Mouse (Mus musculus) kidney, postnatal 0 days (tissue): Measurements from ENCODE around the gene Mlxip. TPM values are rescaled to one million over a fixed set of nuclear protein-coding genes. Genes with fewer than 3 reads are reported as not detected.

Source experiments
- ATAC-seq: fragments of 200-750 bp; cut with Nextera tagmentation; replicated peaks from 2 replicates; pipeline ENCODE4 v1.8.0; 2017; ENCODE audit warnings: low read depth, moderate number of reproducible peaks, moderate TSS enrichment, moderate library complexity; ENCODE audit not compliant: low FRiP score
- DNase-seq: peaks from one replicate; pipeline ENCODE4 v3.0.0-alpha.2; 2016; ENCODE audit warnings: low spot score
- H3K27ac ChIP-seq: fragments of 300-500 bp; sonication (generic); 2 replicates; pipeline ENCODE4 v1.5.1; 2014; ENCODE audit warnings: mild to moderate bottlenecking
- H3K27me3 ChIP-seq: fragments of 300-500 bp; sonication (generic); 2 replicates; pipeline ENCODE4 v1.6.1; 2014; ENCODE audit warnings: low read length, mixed read lengths; ENCODE audit not compliant: insufficient read depth
- H3K36me3 ChIP-seq: fragments of 300-500 bp; sonication (generic); 2 replicates; pipeline ENCODE4 v1.6.1; 2014; ENCODE audit warnings: low read length, mixed read lengths; ENCODE audit not compliant: insufficient read depth
- H3K4me1 ChIP-seq: fragments of 300-500 bp; sonication (generic); replicated peaks from 2 replicates; pipeline ENCODE4 v1.6.1; 2014; ENCODE audit warnings: antibody characterized with exemption, low read length, mixed read lengths; ENCODE audit not compliant: insufficient read depth
- H3K4me2 ChIP-seq: fragments of 300-500 bp; sonication (generic); 2 replicates; pipeline ENCODE4 v1.6.1; 2014; ENCODE audit warnings: mild to moderate bottlenecking, low read length, moderate library complexity, mixed read lengths
- H3K4me3 ChIP-seq: fragments of 300-500 bp; sonication (generic); replicated peaks from 2 replicates; pipeline ENCODE4 v1.5.1; 2014; ENCODE audit warnings: low read depth, low read length
- H3K9ac ChIP-seq: fragments of 300-500 bp; sonication (generic); 2 replicates; pipeline ENCODE4 v1.6.1; 2014; ENCODE audit warnings: low read depth, low read length
- H3K9me3 ChIP-seq: fragments of 300-500 bp; sonication (generic); replicated peaks from 2 replicates; pipeline ENCODE4 v1.6.1; 2016; ENCODE audit warnings: low read length, inconsistent platforms, mixed read lengths
- CTCF ChIP-seq: IDR thresholded peaks from 2 replicates; pipeline ENCODE4 v1.5.1; 2016; ENCODE audit warnings: antibody characterized with exemption, low read depth, mild to moderate bottlenecking, moderate library complexity
- WGBS: fragments of 180-500 bp; shearing (Covaris S2); extraction: QIAGEN DNeasy Blood & Tissue Kit; methylation state at CpG from one replicate; pipeline ENCODE4 v1.1.7; 2014; 5-methylcytosine and 5-hydroxymethylcytosine counted together
- polyA plus RNA-seq: library from polyadenylated mRNA; unstranded; fragments of >200 nt; fragmentation: Nextera tagmentation; extraction: Ambion mirVana; gene quantifications from 2 replicates; pipeline ENCODE4 v1.2.1, GENCODE M21; 2015

Gene Mlxip
- polyA plus RNA-seq, 1 experiment from 2014 or later = 14.9 TPM

DNA sequence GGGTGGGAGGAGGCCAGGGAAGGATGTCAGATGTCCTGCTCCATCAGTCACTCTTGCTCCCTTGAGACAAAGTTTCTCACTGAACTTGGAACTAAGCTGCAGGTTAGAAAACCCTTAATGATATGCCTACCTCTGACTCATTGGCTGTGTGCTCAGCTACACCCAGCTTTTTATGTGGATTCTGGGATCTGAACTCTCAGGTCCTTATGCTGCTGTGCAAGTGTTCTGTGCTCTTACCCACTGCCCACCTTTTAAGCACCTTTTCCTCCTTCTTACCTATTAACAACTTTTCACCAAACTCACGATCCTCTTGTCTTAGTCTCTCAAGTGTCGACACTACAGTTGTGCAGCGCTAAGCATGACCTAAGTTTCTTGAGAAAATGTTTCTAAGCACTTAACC, 9.9 kb downstream of the Mlxip start:
- no peak for TF ChIP-seq CTCF
- Histone ChIP-seq H3K27ac (no peak overlapping the region), H3K4me3 (no peak overlapping the region), H3K4me2 (no peak overlapping the region), H3K36me3 (no peaks in the 10 kb centered on the region), H3K4me1 (no peaks in the 10 kb centered on the region), H3K27me3 (no peaks in the 10 kb centered on the region), H3K9ac (no peak overlapping the region), H3K9me3 (no peaks in the 10 kb centered on the region)
- no peak for DNase-seq
- no peak for ATAC-seq
- 79% methylated on average over 3 of the region's 3 CpGs for WGBS

DNA sequence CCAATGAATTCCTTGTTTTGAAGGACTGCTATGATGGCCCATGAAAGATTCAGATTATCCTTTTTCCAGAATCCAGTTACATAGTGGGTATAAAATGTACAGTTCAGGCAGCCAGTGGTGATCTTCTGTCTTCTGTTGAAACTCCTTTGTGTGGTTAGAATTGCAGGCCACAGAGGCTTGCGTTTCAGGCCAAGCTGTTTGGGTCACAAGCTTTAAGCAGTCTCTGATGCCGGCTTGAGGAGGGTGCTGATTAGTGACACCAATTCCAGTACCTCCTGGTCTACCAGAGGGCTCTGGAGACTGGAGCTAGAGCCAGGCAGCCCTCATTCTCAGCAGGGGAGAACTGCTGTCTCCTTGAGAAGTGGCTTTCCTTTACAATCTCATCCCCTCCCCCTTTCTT, 12.4 kb downstream of the Mlxip start:
- ATAC-seq = no peak
- H3K9me3 ChIP-seq = no peaks in the 10 kb centered on the region
- no peaks in the 10 kb centered on the region for H3K4me1 ChIP-seq
- TF ChIP-seq CTCF = no peak
- no peak overlapping the region for H3K27ac ChIP-seq
- no peaks in the 10 kb centered on the region for H3K27me3 ChIP-seq
- H3K4me2 ChIP-seq = no peak overlapping the region
- no peak for DNase-seq
- H3K9ac ChIP-seq = no peak overlapping the region
- WGBS = 59% methylated on average over 2 of the region's 2 CpGs
- H3K4me3 ChIP-seq = no peak overlapping the region
- H3K36me3 ChIP-seq = no peaks in the 10 kb centered on the region

GRCm38 (mm10) chr5:123408176-123408575, 13.6 kb downstream of the Mlxip start:
- no peak for DNase-seq
- H3K4me1 ChIP-seq = no peaks in the 10 kb centered on the region
- no peak overlapping the region for H3K27ac ChIP-seq
- no peak overlapping the region for H3K9ac ChIP-seq
- H3K27me3 ChIP-seq = no peaks in the 10 kb centered on the region
- H3K4me2 ChIP-seq = no peak overlapping the region
- WGBS = 70% methylated on average over 3 of the region's 3 CpGs
- no peak for TF ChIP-seq CTCF
- no peaks in the 10 kb centered on the region for H3K9me3 ChIP-seq
- ATAC-seq = no peak
- no peak overlapping the region for H3K4me3 ChIP-seq
- H3K36me3 ChIP-seq = no peaks in the 10 kb centered on the region

DNA sequence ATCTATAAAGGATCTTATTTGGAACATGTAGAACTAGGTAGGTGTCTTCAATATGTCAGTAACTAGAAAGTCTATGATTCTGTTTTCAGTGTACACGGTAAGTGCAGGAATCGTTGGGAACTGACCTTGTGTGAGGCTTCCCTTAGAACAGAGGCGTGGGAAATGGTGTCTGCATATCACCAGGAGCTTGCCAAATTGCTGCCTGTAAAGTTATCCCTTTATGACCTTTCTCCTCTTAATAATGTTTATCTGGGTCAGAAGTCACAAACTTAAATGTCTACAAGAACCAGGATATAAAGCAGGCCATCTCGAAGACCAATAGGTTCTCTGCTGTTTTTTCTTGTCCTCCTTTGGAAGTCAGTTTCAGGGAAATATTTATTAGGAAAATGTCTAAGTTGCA, 17.6 kb downstream of the Mlxip start:
- Histone ChIP-seq H3K27me3 (no peaks in the 10 kb centered on the region), H3K36me3 (no peaks in the 10 kb centered on the region), H3K27ac (no peak overlapping the region), H3K9ac (no peak overlapping the region), H3K4me3 (no peak overlapping the region), H3K9me3 (no peaks in the 10 kb centered on the region), H3K4me1 (no peaks in the 10 kb centered on the region), H3K4me2 (no peak overlapping the region)
- WGBS = 57% methylated on average over 4 of the region's 4 CpGs
- TF ChIP-seq CTCF = no peak
- no peak for ATAC-seq
- peak; percentile 18 for DNase-seq

DNA sequence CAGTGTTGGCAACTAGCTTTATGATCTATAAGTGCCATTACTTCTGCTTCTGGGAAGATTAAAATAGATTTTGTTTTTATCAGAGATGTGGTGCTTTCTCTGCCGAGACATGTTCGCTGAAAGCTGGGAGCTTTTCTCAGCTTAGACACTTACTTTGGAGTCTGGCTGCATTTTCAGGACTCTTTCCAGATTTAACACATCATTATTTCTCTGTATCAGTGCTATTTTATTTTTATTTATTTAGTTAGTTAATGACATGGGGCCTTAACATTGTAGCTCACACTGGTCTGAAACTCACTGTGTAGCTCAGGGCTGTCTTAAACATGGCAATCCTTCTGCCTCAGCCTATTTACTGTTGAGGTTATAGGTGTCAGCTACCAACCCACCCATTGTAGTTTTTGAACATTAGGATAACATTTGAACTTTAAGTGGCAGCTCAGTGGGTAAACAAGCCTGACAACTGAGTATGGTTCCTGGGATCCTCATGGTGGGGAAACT, 19.3 kb downstream of the Mlxip start:
- H3K4me2 ChIP-seq = no peak overlapping the region
- ATAC-seq = no peak

GRCm38 (mm10) chr5:123416149-123416548, 21.6 kb downstream of the Mlxip start:
- no peaks in the 10 kb centered on the region for H3K4me1 ChIP-seq
- no peak for DNase-seq

More for the DNA sequence above, 19.3 kb downstream of the Mlxip start:
- Histone ChIP-seq H3K9me3 (no peaks in the 10 kb centered on the region), H3K4me3 (no peak overlapping the region), H3K27ac (no peak overlapping the region), H3K27me3 (no peaks in the 10 kb centered on the region), H3K4me1 (no peaks in the 10 kb centered on the region), H3K36me3 (no peaks in the 10 kb centered on the region), H3K9ac (no peak overlapping the region)
- no peak for TF ChIP-seq CTCF
- WGBS = 72% methylated on average over 2 of the region's 2 CpGs
- no peak for DNase-seq

More at GRCm38 (mm10) chr5:123416149-123416548, 21.6 kb downstream of the Mlxip start:
- no peak overlapping the region for H3K27ac ChIP-seq
- no peaks in the 10 kb centered on the region for H3K9me3 ChIP-seq
- ATAC-seq = no peak
- 79% methylated on average over 3 of the region's 3 CpGs for WGBS
- no peak overlapping the region for H3K4me2 ChIP-seq
- no peak overlapping the region for H3K4me3 ChIP-seq
- H3K27me3 ChIP-seq = no peaks in the 10 kb centered on the region
- no peak overlapping the region for H3K9ac ChIP-seq
- H3K36me3 ChIP-seq = no peaks in the 10 kb centered on the region
- no peak for TF ChIP-seq CTCF
